Mouse (Mus musculus): ENCODE measurements at regions not wholly inside any gene's neighbourhood (a gene's known extent, or its start where the extent isn't known, plus 50 kb on each side); places are given as distances from the start of the nearest gene placed in this dataset.

GRCm38 (mm10) chr3:9373896-9374295 is 236.0 kb downstream of the Zfp704 start:
- no peak for DNase-seq (ENCODE audit: low spot score)

- DNase-seq (ENCODE audit: low spot score), result no peak
Measured at GRCm38 (mm10) chr3:9370096-9370495, 239.8 kb downstream of the Zfp704 start.

GRCm38 (mm10) chr3:9365791-9366190 is 244.1 kb downstream of the Zfp704 start:
- no peak for DNase-seq (ENCODE audit: low spot score)

- DNase-seq (ENCODE audit: low spot score), result no peak
Measured at GRCm38 (mm10) chr3:9359186-9359585, 250.7 kb downstream of the Zfp704 start.

GRCm38 (mm10) chr3:9358111-9358510 is 251.8 kb downstream of the Zfp704 start:
- peak; percentile 51 for DNase-seq (ENCODE audit: low spot score)

GRCm38 (mm10) chr3:9357639-9358038 is 252.2 kb downstream of the Zfp704 start:
- no peak for DNase-seq (ENCODE audit: low spot score)

- peak; percentile 31 for DNase-seq (ENCODE audit: low spot score)
Measured at GRCm38 (mm10) chr3:9355875-9356274, 254.0 kb downstream of the Zfp704 start.

- no peak for DNase-seq (ENCODE audit: low spot score)
Measured at GRCm38 (mm10) chr3:9354756-9355155, 255.1 kb downstream of the Zfp704 start.

- no peak for DNase-seq (ENCODE audit: low spot score)
Measured at GRCm38 (mm10) chr3:9352251-9352650, 257.6 kb downstream of the Zfp704 start.

- DNase-seq (ENCODE audit: low spot score), result no peak
Measured at GRCm38 (mm10) chr3:9349822-9350221, 260.1 kb downstream of the Zfp704 start.

GRCm38 (mm10) chr3:9347446-9347860 is 262.4 kb downstream of the Zfp704 start:
- DNase-seq (ENCODE audit: low spot score), result peak; percentile 76

- DNase-seq (ENCODE audit: low spot score), result peak; percentile 53
Measured at GRCm38 (mm10) chr3:9346857-9347445, 262.9 kb downstream of the Zfp704 start.

- peak; percentile 36 for DNase-seq (ENCODE audit: low spot score)
Measured at GRCm38 (mm10) chr3:9346356-9346755, 263.5 kb downstream of the Zfp704 start.

- DNase-seq (ENCODE audit: low spot score), result peak; percentile 33
Measured at GRCm38 (mm10) chr3:9345885-9346284, 264.0 kb downstream of the Zfp704 start.

- peak; percentile 65 for DNase-seq (ENCODE audit: low spot score)
Measured at GRCm38 (mm10) chr3:9343586-9343985, 266.3 kb downstream of the Zfp704 start.

- no peak for DNase-seq (ENCODE audit: low spot score)
Measured at GRCm38 (mm10) chr3:9342167-9342566, 267.7 kb downstream of the Zfp704 start.

GRCm38 (mm10) chr3:9341657-9342056 is 268.2 kb downstream of the Zfp704 start:
- no peak for DNase-seq (ENCODE audit: low spot score)

- DNase-seq (ENCODE audit: low spot score), result no peak
Measured at GRCm38 (mm10) chr3:9341244-9341643, 268.6 kb downstream of the Zfp704 start.

GRCm38 (mm10) chr3:9340788-9341187 is 269.1 kb downstream of the Zfp704 start:
- DNase-seq (ENCODE audit: low spot score), result peak; percentile 84

- no peak for DNase-seq (ENCODE audit: low spot score)
Measured at GRCm38 (mm10) chr3:9340344-9340743, 269.5 kb downstream of the Zfp704 start.

GRCm38 (mm10) chr3:9339669-9340068 is 270.2 kb downstream of the Zfp704 start:
- no peak for DNase-seq (ENCODE audit: low spot score)

GRCm38 (mm10) chr3:9335580-9335979 is 274.3 kb downstream of the Zfp704 start:
- no peak for DNase-seq (ENCODE audit: low spot score)
